Mouse (Mus musculus) urinary bladder, adult 18-20 months (tissue): ENCODE measurements around the gene Sytl4.

ENCODE experiments used
- DNase-seq, 2 experiments: peaks; one replicate each; pipeline ENCODE4 v3.0.0; 2022; ENCODE audit warnings: low spot score in 2 of 2, mixed read lengths in 2 of 2

The Sytl4 gene

DNA sequence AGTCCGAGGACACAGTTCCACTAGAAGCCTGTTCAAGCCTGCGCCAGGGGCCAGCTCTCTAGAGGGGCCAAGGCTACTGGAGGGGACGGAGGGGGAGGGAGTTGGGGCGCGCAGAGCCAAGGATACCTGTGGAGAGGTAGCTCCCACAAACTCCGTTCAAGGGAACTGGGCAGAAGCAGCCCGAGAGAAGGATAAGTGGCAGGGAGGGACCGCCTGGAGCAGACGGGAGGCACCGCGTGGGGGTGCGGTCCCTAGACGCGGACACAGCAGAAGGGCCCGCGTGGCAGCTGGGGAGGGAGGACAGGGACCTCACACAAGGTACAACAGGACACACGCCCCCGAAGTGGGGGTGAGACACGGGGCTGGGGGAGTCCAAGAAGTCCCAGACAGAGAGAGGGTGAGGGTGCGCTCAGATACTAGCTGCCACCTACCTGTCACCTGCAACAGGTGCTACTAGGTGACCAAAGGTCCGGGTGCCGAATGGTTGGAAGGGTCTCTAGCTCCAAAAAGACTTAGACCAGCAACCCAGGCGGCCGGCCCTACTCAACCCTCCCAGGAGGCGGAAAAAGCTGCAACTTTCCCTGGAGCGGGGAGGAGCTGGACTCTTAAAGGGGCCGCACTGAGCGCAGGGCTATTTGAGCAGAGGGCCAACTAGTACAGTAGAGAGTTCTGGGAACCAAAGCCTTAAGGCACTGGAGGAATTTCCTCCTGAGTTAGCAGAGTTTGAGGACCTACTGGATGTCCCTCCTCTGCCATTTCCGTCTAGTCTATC lies at the start of gene Sytl4:
Gene Sytl4 (minus strand): TSS at position 582 of the 772 bp plus-strand sequence.
- peak; percentile 10 to 14 for DNase-seq

DNA sequence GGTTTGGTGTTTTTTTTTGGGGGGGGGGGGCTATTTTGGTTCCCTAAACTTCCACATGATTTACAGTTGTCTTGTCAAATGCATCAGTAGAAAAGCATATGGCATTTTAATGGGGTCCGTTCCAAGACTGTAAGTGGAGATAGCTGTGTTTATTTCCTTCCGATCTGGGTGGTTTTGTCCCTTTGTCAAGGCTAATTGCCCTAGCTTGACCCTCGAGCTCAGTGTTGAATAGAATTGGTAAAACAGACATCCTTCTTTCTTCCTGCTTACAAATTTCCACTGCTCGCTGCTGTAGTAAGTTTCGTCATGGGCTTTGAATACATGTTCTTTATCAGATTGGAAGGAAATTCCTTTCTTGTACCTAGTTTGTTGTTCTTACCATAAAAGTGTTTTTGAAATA lies 39.1 kb upstream of the Sytl4 start:
- no peak for DNase-seq

DNA sequence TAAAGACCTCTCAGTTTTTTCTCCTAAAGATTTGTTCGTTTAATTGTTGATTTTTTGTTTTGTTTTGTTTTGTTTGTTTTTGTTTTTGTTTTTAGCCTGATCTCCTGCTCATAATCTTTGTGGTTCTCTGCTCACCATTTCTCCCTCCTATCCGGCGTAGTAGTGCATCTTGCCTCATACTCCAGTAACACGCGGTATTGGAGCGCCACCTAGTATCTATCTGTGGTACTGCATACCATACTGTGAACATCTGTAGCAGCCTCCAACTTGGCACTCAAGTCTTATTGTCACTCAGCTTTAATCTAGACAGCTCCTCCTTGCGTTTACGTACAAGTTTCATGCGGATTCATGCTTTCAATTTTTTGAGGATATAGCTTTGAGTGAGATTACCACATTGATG lies 37.4 kb upstream of the Sytl4 start:
- peak; percentile 12 to 29 for DNase-seq

DNA sequence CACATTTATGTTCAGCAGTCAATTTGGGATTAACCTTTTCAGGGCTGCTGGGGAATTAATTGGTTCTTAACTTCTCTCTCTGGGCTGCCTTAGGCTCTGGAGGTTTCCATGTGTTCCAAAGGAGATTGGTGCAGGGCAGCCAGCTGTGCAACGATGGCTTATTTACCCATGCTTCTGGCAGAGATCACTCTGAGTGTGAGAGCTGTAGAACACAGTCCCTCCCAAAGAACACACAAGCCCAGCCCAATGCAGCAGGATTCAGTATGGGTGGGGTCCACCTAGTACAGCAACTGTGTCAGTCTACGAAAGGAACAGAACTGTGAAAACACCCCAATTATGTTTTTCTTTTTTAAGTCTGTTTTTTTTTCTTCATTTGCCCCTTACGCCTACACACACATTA lies 14.3 kb upstream of the Sytl4 start:
- no peak for DNase-seq

DNA sequence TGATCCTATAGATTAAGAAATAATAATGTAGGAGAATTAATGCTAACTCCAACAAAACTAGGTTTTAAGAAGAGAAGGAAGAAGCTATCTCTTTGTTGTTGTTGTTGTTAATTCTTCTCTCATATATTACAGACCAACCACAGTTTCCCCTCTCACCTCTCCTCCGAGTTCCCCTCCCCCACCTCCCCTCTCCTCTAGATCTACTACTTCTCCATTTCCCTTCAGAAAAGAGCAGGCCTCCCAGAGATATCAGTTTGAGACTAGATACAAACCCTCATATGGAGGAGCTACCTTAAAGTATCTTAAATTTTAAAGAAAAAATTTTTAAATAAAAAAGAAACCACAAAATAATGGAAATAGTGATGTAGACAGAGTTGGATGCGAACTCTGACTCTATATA lies 17.0 kb downstream of the Sytl4 start:
- DNase-seq = no peak

DNA sequence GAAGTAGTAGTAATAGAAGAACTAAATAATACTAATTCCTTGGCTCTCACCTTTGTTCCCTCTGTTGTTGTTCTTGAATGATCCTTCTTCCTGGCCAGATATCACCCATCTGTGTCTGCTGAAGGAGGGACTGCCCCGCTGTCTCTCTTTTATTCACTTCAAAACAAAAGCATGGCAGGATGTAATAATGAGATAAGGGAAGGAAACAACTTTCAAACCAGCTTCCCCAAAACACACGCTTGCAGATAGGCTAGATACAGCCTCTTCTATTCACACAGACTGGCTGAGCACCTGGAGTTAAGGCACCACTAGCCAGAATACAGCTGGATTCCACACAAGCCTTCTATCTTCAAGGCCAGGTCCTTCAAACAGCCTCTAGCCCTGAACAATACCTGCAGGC lies 21.0 kb downstream of the Sytl4 start:
- DNase-seq = no peak

DNA sequence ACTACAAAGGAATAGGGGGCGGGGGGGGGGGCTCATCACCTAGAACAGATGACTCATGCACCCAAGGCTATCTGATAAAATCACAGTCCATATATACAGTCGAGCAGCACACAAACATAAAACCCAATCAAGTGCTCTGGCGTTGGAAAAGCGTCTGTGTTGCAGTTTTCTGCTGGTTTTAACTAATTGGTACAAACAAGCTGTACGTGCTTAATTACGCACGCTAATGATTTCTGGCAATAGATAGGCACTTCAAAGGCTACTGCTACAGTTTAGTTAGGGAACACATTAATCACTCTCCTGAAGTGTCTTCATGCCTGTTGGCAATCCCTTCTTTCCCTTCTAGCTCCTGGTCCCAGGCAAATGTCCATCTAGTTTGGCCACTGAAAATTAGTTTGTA lies 27.0 kb downstream of the Sytl4 start:
- no peak for DNase-seq

DNA sequence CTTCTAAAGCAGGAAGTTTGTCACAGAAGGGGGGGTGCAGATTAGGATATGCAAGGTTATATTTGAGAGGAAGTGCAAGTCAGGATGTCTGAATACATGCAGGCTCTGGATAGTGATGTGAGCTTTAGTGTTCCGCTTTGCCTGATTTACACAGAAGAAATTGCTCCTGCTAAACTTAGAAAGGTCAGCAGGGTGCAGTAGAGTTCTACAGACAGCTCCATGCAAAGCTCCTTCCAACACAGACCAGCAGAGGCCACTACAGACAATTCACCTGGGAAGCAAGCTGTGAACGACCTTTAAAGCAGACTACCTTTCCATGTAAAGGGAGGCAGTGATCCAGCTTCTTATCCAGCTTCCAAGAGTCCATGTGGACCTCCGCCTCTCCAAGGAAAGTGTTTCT lies 34.2 kb downstream of the Sytl4 start:
- peak; percentile 13 to 19 for DNase-seq

DNA sequence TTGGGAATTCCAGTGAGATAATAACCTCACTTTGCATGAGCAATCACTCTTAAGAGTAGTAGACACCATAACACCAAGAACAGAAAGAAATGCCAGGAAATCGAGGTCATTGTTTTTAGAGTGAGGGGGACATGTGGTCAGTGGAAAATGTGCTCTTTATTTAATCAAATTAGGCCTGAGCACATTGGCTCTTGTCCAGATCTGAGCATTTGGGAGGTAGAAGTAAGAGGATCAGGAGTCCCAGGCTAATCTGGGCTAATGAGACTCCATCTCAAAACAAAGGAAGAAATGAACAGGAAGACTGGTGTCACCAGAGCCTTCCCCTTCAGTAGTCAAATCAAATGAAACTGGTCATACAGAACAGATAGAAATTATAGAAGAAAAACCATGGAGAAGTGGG lies 42.1 kb downstream of the Sytl4 start:
- no peak for DNase-seq

DNA sequence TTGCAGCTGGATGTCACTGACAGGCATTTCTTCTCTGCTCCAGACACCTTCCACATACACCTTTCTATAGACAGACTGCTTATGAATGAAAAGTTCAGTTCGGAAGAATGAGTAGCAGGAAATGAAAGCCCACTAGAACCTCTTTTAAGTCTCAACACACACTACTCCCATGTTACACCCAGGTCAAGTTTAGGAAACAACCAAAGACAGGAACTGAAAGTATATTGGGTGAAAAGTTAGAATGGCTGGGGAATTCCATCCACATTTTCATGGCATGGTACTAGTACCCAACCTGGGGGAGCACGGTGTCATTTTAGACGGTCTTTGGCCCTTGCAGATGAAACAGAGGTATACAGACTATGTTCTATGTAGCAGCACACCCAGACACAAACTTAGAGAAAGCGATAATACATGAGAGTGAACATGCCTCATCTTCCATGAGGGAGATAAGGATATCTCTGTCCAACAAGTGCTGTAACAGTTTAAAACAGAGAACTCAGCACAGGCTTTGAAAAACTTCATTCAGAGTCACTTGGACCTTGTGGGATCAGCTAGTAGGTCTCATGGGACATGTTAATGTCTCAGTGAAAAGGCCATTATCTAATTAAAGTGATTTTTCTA lies 44.9 kb downstream of the Sytl4 start:
- DNase-seq = no peak

DNA sequence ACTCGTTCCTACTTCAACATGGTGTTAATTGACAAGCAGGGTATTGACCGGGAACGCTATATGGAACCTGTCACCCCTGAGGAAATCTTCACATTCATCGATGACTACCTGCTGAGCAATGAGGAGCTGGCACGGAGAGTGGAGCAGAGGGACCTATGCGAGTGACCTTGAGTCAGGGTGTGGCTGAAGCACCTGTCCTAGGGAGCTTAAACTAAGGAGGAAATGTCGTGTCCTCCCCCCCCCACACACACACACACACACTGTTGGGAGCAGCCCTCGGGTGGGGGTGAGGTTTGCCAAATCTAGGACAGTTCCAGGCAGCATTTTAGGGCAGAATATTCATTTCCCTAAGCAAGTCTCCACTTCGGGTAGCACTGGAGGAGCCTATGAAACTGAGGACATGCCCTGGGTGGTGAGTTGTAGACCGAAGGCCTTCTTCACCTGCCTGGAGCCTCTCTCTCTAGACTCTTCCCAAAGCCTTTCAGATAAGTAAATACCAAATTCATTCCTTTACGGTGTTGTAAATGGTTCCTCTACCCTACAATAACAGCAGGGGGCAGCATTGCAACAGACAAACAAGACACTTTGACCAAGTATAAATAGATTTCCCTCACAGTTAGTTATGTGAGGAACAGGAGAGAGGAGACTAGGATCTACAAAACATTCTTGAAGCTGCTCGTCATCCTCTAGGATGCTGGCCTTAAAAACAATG lies 50.2 kb downstream of the Sytl4 start:
- DNase-seq = no peak

DNA sequence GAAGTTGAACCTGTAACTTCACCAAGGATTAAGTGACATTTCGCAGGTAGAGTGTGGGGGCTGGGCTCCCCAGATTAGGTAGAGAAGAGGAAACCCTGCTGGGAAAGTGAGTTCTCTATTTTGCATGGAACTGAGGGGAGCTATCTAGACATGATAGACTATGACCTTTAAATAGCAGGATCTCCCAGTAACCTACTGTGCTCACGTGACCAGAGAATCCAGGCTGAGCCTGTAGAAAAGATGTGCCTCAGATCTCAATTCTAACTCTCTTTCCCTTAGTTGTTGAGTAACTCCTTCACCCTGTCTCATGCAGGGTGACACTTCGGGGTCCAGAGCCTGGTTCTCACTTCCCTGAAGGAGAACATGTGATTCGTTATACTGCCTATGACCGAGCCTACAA lies 54.9 kb downstream of the Sytl4 start:
- no peak for DNase-seq

DNA sequence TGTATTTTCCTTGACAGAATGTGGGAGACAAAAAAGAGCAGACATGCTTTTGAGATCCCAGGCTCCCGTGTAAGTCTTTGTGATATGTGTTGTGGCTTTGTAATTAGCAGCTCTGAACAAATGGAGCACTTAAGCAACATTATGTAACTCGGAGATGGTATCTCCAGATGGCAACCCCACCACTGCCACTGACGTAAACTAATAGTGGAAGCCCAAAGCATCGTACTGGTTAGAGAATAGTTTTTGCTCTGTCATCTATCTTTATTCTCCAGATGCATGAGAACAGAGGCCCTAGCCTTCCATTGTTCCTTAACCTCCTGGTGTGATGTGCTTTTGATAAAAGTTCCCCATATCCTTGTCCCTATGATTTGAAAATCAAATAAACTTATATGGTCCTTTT lies 60.4 kb downstream of the Sytl4 start:
- DNase-seq = no peak

DNA sequence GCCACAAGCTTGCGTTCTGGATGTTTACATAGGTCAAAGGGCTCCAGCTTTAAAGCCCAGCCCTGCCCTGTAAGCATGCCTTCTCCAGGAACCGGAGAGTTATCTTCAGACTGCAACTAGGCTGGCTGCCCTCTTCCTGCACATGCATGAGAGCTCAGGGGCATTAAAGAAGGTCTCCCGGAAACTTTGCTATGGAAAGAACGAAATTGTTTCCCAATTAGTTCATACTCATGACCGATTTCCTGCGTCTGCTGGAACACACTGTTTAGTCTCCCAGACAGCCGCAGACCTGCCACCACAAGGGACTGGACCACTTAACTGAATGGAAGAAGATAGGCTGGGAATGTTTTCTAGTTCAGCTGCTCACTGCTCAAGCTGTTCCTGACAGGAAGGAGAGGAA lies 67.4 kb downstream of the Sytl4 start:
- no peak for DNase-seq

DNA sequence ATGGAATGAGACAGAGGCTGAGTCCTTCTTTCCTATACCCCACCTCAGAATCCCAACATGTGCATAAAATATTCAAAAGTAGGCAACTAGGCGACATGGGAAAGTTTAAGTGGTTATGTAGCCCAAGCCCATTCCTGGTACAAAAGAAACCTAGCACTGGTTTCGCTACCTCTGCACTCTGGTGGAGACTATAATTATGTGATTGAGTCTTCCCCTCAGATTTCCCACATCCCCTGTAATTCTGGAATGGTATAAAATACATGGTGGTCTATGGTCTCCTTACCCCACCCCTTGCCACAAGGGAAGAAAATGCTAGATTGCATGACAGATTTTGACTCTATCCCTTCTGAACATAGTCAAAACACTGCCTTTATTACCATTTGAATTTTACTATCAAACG lies 68.6 kb downstream of the Sytl4 start:
- no peak for DNase-seq

DNA sequence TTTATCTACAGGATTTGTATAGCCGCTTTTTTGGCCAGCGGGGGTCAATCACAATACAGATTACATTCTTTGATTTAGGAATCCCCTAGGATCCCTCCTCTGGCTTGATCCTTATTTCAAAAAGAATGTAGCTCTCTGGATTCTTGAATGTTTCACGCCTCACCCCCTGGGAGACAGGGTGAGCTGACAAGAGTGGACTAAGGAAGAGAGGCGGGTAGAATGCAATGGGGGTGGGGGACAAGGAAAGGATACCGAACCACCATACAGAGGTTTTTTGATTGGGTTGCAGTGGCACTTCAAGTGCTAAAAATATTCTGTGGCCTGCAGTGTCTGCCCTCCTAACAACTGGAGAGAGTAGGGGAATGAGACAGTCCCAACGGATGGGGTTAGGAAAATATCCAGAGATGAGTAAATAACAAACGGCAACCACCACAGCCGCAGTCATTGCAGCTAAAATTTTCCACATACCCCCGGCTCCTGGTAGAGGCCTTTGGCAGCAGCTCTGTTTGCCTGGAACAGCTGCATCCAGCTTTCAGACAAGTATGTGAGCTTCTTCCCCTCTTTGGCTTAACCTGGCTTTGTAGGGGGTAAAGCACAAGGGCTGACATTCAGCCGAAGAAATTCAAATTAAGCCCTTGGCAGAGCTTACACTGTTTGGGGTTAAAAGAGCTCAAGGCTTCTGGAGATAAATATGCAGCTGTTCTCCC lies 70.1 kb downstream of the Sytl4 start:
- no peak for DNase-seq

DNA sequence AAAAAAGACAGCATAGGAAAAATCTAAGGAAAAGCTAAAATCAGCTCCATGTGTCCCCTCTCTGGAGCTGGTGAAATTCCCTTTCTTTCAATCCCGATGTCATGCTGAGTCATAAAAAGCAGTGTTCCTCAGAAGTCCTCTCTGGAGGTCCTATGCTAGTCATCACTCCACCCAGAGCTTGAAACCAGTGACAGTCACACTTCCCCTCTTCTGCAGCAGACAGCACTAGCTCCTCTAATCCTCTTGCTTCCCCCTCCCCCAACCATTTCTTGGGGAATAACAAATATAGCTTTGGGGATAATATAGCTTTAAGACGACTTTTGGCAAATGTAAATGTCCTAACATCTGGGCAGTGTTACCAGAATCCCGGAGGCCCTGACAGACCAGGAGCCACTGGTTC lies 73.4 kb downstream of the Sytl4 start, which contains the start of gene Srpx2:
Gene Srpx2 (plus strand): TSS at position 166 of the 400 bp plus-strand sequence.
- DNase-seq = no peak

DNA sequence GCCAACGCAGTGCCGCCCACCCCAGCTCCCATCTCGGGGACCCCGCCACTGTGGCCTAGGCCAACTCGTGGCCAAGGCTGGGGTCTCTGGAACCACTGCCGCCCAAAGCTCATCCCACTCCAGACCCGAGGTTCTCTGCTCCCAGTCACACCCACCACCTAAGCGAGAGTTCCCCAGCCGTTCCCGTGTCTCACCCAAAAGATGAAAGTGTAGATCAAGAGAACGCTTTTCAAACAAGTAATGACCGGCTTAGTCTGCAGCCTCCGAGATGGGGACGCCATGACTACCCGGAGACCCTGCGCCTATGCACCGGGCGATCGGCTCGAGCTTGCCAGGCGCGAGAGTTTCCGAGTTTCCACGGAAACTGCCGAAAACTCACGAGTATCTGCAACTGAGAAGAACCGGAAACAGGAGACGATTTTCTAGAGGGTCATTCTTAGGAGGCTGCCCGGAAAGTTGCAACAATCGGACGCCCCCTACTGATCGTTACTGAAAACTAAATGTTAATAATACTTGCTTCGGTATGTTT lies 83.5 kb downstream of the Sytl4 start, which contains the start of gene Tspan6:
Gene Tspan6 (minus strand): TSS at position 416 of the 529 bp plus-strand sequence.
- DNase-seq = peak; percentile 53 to 55

DNA sequence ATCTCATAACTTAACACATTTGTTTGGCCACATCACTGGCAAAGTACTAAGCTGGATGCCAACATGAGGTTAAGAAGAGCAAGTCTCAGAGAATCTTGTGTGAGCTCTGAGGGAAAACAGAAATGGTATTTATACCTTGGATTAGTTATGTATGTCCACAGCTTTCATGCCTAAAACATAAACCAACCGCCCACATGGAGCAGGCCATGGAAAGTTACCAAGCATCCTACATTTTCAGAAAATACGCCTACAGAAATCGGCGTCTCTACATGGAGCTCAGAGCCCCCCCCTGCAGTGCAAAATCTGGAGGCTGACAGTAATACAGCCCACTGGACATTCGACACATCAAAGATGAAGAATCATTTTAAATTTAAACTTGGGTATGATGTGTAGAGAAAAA lies 93.5 kb downstream of the Sytl4 start:
- DNase-seq = no peak

DNA sequence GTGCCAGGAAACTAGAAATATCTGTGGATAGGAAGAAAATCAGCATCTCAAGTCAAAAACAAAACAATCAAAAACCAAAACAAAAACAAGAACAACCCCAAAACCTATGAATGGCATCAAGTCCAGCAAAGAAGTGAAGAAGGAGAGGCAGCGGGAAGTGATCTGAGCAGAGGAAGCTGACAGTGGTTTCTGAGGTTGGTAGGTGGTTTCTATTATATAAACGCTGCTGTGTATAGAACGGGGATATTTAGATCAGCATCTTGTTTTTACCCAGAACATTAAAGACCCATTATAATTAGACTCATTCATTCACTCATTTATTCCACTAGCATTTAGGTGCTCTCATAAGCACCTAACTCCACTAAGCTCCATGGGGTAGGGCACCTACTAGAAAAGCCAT lies 94.3 kb downstream of the Sytl4 start:
- DNase-seq = no peak
